Mouse (Mus musculus) B cell, adult 2 months (primary cell): ENCODE data around the gene Actl6b.
"Not testable (repeated sequence)": the region's sequence is repeated elsewhere in the genome, so short reads cannot be mapped to it uniquely, and the experiment has no call there.

Experiments used
- DNase-seq, 2 experiments: peaks; one replicate each; pipeline ENCODE4 v3.0.0; 2022

The Actl6b gene

GRCm38 (mm10) chr5:137607860-137608653 lies 54.7 kb downstream of the Actl6b start:
- DNase-seq: no peak

- DNase-seq: no peak
Measured at GRCm38 (mm10) chr5:137608654-137609190, 55.4 kb downstream of the Actl6b start.

GRCm38 (mm10) chr5:137609292-137609691 lies 56.0 kb downstream of the Actl6b start:
- no peak for DNase-seq

- DNase-seq: no peak
Measured at GRCm38 (mm10) chr5:137610056-137610455, 56.7 kb downstream of the Actl6b start.

- no peak for DNase-seq
Measured at GRCm38 (mm10) chr5:137610548-137611244, 57.4 kb downstream of the Actl6b start.

GRCm38 (mm10) chr5:137611245-137611602 lies 57.9 kb downstream of the Actl6b start:
- DNase-seq: no peak

- DNase-seq: no peak
Measured at GRCm38 (mm10) chr5:137613076-137613475, 59.8 kb downstream of the Actl6b start.

- no peak for DNase-seq
Measured at GRCm38 (mm10) chr5:137613550-137613949, 60.2 kb downstream of the Actl6b start, which contains the start of gene Pcolce. Gene Pcolce (minus strand): TSS chr5:137613784.

GRCm38 (mm10) chr5:137614921-137615320 lies 61.6 kb downstream of the Actl6b start:
- DNase-seq: not testable (repeated sequence)

- DNase-seq: no peak
Measured at GRCm38 (mm10) chr5:137615347-137615746, 62.0 kb downstream of the Actl6b start.
